Mouse (Mus musculus) layer of hippocampus, postnatal 10 days (tissue): ENCODE results near the gene Hist1h4k. TPM values are rescaled to one million over a fixed set of nuclear protein-coding genes. Genes with fewer than 3 reads are reported as not detected.
"Not testable (repeated sequence)": the region's sequence is repeated elsewhere in the genome, so short reads cannot be mapped to it uniquely, and the experiment has no call there.

Experiments used
- DNase-seq, 2 experiments: peaks; one replicate each; pipeline ENCODE4 v3.0.0; 2021; ENCODE audit warnings: low spot score in 2 of 2
- microRNA-seq, 2 experiments: library from miRNA; unstranded; fragments of <30 nt; microRNA quantifications; one replicate each; pipeline ENCODE4 v1.2.0; 2021
- total RNA-seq, 2 experiments: library from RNA; stranded (reverse); gene quantifications; 2 replicates each; pipeline ENCODE4 v1.2.3; 2021

The Hist1h4k gene
- total RNA-seq, 2 experiments from 2014 or later = 312 to 419 TPM

DNA sequence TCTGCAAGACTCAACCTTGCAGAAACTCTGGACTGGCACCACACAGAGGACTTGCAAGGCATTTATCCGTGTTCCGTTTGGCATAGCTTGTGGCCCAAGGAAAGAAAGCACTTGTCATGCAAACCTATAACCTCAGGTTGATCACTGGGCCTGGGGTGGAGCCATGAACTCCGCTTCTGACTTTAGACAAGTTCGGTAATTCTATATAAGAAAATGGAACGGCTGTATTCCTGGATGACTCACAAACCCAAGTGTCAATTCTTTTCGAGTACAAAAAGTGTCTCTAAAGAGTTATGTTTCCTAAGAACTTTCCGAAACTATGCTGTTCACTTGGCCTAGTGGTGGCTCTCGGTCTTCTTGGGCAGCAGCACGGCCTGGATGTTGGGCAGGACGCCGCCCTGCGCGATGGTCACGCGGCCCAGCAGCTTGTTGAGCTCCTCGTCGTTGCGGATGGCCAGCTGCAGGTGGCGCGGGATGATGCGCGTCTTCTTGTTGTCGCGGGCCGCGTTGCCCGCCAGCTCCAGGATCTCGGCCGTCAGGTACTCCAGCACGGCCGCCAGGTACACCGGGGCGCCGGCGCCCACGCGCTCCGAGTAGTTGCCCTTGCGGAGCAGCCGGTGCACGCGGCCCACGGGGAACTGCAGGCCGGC, 29.1 kb downstream of the Hist1h4k start:
- not testable (repeated sequence) for DNase-seq

DNA sequence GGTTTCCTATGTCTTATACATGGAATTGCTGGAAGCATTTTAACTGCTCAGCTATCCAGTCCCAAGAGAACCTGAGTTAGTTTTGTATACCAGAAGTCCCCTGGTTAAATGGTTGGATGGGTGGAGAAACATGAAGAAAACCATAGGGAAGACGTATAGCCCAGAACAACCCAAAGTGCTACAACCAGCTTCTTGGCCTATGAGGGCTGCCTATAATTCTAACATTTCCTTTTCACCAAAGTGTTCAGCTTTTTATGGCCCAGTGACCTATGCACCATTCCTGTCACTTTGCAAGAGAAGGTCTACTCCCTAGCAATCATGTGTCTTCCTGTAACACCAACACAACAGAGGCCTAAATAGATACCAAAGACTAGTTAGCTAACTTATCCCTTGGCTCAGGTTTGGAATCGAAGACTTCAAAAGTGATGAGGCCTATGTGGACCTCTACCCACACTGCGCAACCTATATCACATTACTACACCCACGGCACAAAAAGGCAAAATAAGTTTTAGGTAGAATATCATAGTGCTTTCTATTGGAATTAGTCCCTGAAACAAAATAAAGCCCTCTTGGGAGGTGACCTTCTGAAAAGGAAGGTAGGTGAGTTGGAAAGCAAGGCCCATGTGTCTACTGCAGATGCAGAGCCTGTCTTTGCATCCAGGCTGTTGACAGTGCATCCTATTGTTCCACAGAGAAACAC, 31.8 kb downstream of the Hist1h4k start:
- DNase-seq = no peak

DNA sequence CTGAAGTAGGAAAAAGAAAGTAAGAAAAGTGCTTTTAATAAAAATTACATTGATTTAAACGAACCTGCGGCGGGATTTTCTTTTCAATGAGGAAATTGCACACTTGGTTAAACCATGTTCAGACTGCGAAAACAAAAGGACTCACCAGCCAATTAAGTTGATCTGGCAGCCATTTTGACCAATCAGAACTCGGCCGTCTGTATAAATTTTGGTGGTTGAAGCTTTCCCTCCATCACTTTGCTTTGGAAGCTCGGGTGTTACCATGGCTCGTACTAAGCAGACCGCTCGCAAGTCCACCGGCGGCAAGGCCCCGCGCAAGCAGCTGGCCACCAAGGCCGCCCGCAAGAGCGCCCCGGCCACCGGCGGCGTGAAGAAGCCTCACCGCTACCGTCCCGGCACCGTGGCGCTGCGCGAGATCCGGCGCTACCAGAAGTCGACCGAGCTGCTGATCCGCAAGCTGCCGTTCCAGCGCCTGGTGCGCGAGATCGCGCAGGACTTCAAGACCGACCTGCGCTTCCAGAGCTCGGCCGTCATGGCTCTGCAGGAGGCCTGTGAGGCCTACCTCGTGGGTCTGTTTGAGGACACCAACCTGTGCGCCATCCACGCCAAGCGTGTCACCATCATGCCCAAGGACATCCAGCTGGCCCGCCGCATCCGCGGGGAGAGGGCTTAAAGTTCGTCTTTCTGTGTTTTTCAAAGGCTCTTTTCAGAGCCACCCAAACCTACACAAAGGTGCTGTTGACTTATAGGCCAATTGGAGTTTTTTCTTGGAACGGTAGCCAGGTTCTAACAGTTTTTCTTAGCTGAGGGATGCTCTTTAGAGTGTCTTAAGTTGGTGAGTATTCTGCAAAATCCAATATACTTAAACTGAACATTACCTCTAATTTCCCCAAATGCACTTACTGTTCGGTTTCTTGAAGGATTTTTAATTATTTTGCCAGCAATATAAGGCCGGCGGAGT, 32.6 kb downstream of the Hist1h4k start, which contains the start of gene Hist1h3h:
Gene Hist1h3h (plus strand): TSS at position 263 of the 961 bp plus-strand sequence.
- peak; percentile 79 to 84 for DNase-seq

DNA sequence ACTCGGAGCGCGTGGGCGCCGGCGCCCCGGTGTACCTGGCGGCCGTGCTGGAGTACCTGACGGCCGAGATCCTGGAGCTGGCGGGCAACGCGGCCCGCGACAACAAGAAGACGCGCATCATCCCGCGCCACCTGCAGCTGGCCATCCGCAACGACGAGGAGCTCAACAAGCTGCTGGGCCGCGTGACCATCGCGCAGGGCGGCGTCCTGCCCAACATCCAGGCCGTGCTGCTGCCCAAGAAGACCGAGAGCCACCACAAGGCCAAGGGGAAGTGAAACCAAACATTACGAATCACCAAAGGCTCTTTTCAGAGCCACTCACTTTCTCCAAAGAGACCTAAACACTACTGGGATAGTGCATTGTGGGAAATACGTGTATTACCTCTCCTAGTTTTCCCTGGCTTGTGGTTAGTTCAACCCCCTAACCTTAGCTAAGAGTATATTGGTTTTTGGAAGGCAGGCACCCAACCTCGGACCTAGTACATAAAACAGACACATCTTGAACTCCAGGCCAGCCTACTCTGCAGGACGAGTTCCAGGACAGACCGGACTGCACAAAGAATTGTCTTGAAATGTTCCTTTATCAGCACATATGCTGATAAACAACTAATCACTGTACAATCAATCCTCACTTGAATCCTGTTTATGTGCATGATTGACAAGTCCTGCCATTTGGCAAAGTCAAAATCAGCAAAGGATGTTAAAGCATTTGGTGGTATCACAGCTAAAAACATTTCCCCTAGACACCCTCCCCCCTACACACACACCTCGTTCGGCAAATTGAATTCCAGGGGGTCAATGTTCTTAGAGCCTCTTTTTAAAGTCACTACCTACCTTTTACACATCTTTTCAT, 33.5 kb downstream of the Hist1h4k start:
- DNase-seq = peak; percentile 9 to 21

DNA sequence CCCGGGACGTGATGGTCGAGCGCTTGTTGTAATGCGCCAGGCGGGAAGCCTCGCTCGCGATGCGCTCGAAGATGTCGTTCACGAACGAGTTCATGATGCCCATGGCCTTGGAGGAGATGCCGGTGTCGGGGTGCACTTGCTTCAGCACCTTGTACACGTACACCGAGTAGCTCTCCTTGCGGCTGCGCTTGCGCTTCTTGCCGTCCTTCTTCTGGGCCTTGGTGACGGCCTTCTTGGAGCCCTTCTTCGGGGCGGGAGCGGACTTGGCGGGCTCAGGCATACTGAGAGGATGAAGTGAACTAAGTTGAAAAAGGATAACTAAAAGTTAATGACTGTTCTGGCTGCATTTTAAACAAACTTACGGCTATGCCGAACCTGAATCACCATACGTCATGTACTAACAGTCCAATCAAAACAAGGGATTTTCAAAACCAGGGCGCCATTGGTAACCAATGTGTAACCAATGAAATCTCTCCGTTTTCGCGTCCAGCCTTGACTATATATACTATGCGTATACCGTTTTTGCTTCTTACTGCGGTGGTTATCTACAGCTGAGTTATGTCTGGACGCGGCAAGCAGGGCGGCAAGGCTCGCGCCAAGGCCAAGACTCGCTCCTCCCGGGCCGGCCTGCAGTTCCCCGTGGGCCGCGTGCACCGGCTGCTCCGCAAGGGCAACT, 34.3 kb downstream of the Hist1h4k start, which contains the start of the genes Hist1h2bl and Hist1h2ai:
Gene Hist1h2bl (minus strand): TSS at position 280 of the 676 bp plus-strand sequence.
Gene Hist1h2ai (plus strand): TSS at position 559 of the 676 bp plus-strand sequence.
- peak; percentile 65 to 78 for DNase-seq

DNA sequence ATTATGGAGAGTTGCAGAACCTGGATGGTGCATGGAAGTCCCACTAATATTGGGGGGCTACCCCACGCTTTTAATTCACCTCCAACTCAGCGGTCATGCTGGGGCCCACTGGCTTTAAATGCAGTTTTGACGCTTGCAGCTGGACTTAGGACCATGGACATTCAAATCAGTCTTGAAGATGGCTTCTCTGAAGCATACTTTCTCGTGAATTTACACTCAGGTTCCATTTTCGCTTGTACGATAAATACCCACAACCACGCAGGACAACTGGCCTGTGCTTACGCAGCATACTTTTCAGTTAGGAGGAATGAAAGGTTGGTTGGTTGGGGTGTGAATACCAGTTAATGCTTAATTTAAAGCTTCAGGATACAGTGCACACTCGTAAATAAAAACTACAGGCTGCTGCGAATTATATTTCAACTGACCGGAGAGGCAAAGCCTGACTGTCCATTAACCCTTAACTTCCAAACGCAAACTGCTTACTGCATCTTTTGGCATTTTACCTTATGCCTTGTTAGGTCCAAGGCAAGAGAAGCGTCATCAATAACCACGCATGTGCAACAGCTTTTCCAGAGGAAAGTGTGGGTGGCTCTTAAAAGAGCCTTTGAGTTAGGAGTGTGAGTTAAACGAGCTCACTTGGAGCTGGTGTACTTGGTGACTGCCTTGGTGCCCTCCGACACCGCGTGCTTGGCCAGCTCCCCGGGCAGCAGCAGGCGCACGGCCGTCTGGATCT, 35.0 kb downstream of the Hist1h4k start:
- peak; percentile 15 to 27 for DNase-seq

DNA sequence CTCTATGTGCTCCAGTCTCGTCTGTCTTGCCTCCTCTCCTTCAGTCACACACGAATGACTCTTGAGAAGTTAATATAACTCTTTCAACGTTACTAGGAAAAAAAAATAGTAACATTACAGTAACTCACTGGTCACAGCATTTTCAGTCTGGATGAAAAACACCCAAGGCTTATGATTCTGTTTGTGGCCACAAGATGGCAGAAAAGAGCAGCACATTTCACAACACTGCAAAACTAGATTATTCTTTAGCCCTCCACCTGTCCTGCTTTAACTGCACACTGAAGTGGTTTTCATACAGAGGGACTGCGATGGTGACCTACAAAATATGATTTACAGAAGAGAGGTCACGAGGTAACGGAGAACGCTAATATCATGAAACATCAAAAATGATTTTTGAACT, 35.6 kb downstream of the Hist1h4k start:
- peak; percentile 68 to 70 for DNase-seq

DNA sequence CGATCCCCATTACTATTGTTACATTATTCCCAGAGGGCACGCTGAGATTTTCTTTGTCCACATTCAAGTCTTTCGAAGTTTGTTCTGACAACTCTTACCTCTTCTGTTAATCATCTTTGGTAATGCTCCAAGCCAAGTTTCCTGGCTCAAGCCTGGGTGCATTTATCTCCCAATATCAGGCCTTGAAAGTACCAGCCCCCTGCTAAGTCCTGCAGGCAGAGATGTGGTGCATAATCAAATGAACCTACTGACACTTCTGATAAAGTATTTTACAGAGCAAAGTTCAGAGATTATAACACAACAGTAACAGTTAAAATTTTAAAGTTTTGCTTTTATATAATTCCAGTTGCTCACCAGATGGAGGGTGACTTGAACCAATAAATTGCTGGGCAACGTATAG, 38.6 kb downstream of the Hist1h4k start:
- no peak for DNase-seq

DNA sequence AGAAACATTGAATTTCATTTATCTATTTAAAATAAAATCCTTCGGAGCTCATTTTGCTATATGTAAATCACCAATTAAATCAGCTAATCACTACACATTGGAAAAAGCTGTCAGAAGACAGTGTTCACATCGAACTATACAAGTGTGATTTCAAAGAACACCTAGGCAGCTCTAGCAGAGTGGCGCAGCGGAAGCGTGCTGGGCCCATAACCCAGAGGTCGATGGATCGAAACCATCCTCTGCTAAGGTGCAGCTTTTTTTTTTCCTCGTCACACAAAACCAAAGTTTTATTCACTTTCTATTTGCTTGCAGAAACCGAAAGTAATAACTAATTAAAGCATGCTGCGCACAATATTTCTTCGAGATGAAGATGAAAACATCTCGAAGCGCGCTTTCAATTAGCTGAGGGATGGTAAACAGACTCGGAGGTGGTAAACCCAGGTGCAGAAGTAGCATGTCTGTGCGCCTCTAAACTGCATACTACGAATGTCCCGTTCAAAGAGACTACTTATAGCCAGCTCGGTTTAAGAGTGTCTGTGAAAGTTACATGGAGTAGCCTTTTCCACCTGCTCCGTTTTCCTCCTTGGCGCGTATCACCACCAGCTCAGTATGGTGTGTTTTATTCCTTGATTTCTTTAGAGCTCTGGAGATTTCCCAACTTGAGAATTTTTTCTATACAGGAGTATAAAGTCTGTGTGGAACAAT, 39.3 kb downstream of the Hist1h4k start:
- peak; percentile 82 to 86 for DNase-seq

DNA sequence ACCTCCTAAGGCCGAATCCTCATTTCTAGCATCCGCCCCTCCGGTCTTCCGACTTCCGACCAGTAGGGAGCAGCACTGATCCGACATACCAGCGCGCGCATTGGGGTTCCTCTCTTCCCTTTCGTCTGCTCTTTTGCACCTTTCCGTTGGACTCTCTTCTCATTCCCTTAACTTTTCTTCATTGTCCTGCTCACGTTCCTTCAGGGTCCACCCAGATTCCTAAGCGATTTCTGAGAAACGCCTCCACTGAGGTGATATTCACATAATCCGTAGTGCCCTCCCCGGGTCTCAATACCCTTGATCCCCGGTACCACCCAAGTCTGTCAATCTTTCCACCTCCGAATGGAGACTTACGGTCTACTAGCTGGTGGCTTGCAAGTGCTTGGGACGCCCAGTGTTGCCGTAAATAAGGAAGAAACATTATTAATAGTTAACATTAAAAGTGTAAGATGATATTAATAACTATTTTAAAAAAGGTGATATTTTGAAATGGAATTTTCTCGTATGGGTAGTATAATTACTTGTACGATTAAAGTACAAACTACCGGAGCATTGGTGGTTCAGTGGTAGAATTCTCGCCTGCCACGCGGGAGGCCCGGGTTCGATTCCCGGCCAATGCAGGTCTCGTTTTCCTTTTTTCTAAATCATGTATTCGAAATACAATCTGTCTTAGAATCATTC, 40.1 kb downstream of the Hist1h4k start:
- DNase-seq = peak; percentile 92 to 93

DNA sequence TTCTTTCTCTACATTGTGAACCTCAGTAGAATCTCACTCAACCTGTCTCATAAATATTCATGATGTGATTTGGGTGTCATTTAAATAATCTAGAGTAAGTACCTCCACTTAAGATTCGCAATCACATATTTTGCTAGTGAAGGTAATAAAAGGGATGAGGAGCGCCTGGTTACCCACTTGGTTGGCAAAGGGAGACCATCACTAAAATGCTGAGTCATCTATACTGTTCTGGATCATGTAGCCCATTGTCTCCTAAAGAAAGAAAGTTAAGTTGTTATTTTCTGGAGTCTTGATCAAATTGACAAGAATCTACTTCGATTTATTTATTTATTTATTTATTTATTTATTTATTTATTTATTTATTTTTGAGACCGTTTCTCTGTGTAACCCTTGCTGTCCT, 43.6 kb downstream of the Hist1h4k start:
- no peak for DNase-seq

Small RNAs within 50 kb of the gene (microRNA-seq; reads per million reads assigned to microRNA genes)
- 0 reads per million in 2 experiments for gene Gm44346
- 0 reads per million in 2 experiments for gene Gm44357
- gene Gm44367 = 0 reads per million in 2 experiments
- 0.22 to 0.78 reads per million in 2 experiments for gene Gm44454

Other genes starting within 250 kb of the Hist1h4k start
- 10 to 100 TPM; 48.8 to 72.4 TPM for gene Gm11273, start 249.1 kb downstream of the Hist1h4k start, total RNA-seq
- 10 to 100 TPM; 12.9 to 15.9 TPM for gene Zkscan8, start 219.4 kb downstream of the Hist1h4k start, total RNA-seq
- gene Olfr1366, start 207.7 kb downstream of the Hist1h4k start, total RNA-seq = not detected
- not detected for gene Olfr1535, start 190.6 kb downstream of the Hist1h4k start, total RNA-seq
- not detected for gene Olfr1364, start 168.7 kb downstream of the Hist1h4k start, total RNA-seq
- gene Olfr1362, start 136.5 kb downstream of the Hist1h4k start, total RNA-seq = not detected
- not detected for gene Olfr11, start 108.0 kb downstream of the Hist1h4k start, total RNA-seq
- not detected for gene Olfr1361, start 87.1 kb downstream of the Hist1h4k start, total RNA-seq
- gene Olfr1360, start 73.1 kb downstream of the Hist1h4k start, total RNA-seq = not detected
- not detected for gene Olfr1359, start 52.4 kb downstream of the Hist1h4k start, total RNA-seq
- 10 to 100 TPM; 55.7 to 83.1 TPM for gene Hist1h2bl, start 34.4 kb downstream of the Hist1h4k start, total RNA-seq
- gene Hist1h2ai, start 34.1 kb downstream of the Hist1h4k start, total RNA-seq = 10 to 100 TPM; 69.8 to 77.4 TPM
- gene Hist1h3h, start 32.8 kb downstream of the Hist1h4k start, total RNA-seq = 100 to 1,000 TPM; 100 to 141 TPM
- 10 to 100 TPM; 17.6 to 20.3 TPM for gene Hist1h2bm, start 28.5 kb downstream of the Hist1h4k start, total RNA-seq
- 10 to 100 TPM; 22.7 to 23.3 TPM for gene Hist1h4j, start 15.4 kb downstream of the Hist1h4k start, total RNA-seq
- 10 to 100 TPM; 27.8 to 28.5 TPM for gene Hist1h2ak, start 3.3 kb upstream of the Hist1h4k start, total RNA-seq
- gene Hist1h2bn, start 3.6 kb upstream of the Hist1h4k start, total RNA-seq = 10 to 100 TPM; 26.0 to 38.7 TPM
- gene Hist1h1b, start 30.1 kb upstream of the Hist1h4k start, total RNA-seq = 10 to 100 TPM; 33.1 to 44.1 TPM
- 100 to 1,000 TPM in 1 of 2 experiments, 10 to 100 TPM in 1; 85.1 to 110 TPM for gene Hist1h3i, start 32.9 kb upstream of the Hist1h4k start, total RNA-seq
- gene Hist1h2an, start 36.7 kb upstream of the Hist1h4k start, total RNA-seq = 10 to 100 TPM; 11.0 to 16.4 TPM
- 10 to 100 TPM; 22.4 to 23.5 TPM for gene Hist1h2bp, start 37.0 kb upstream of the Hist1h4k start, total RNA-seq
- gene Hist1h2bq, start 59.7 kb upstream of the Hist1h4k start, total RNA-seq = 10 to 100 TPM; 52.8 to 66.3 TPM
- 10 to 100 TPM; 36.4 to 41.0 TPM for gene Hist1h2ao, start 60.0 kb upstream of the Hist1h4k start, total RNA-seq
- 100 to 1,000 TPM; 214 to 219 TPM for gene Hist1h4m, start 61.2 kb upstream of the Hist1h4k start, total RNA-seq
- 10 to 100 TPM; 22.0 to 32.1 TPM for gene Hist1h4n, start 81.7 kb upstream of the Hist1h4k start, total RNA-seq
- 10 to 100 TPM; 67.2 to 82.7 TPM for gene Hist1h2ap, start 83.0 kb upstream of the Hist1h4k start, total RNA-seq
- 10 to 100 TPM; 52.5 to 64.9 TPM for gene Hist1h2br, start 83.2 kb upstream of the Hist1h4k start, total RNA-seq
- 1 to 10 TPM; 5.1 to 6.0 TPM for gene Zfp184, start 194.6 kb upstream of the Hist1h4k start, total RNA-seq
- under 1 TPM; 0.22 to 0.23 TPM for gene Pom121l2, start 230.7 kb upstream of the Hist1h4k start, total RNA-seq